Mouse (Mus musculus): ENCODE measurements at regions not wholly inside any gene's neighbourhood (a gene's known extent, or its start where the extent isn't known, plus 50 kb on each side); places are given as distances from the start of the nearest gene placed in this dataset.

DNA sequence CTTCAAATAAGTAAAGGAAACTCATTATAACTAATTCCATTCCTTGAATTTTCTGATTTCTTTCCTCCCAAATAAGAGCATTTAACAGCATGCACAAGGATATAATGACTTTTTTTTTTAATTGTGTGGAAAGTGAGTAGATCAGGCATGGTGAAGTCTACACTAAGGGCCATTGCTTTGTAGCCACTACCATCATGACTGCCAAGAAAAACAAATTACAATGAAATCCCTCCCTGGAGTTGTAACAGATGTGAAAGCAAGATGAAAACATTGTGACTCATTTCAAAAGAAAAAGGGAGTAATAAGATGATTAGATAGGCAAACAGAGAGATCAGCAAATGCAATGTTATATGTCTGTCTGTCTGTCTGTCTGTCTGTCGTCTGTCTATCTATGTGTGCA is 106.6 kb downstream of the Arl4a start:
- no peaks in the 10 kb centered on the region for H3K4me1 ChIP-seq (ENCODE audit: control insufficient read depth in 2 of 2, insufficient read depth in 2 of 2, low read length in 2 of 2, poor library complexity in 1 of 2)
- TF ChIP-seq ZC3H11A (IDR thresholded peaks at IDR 0.05; ENCODE audit: borderline replicate concordance, low read depth, low read length) (no peak), ZNF384 (IDR thresholded peaks at IDR 0.05; ENCODE audit: low read depth, low read length) (no peak), CHD2 (IDR thresholded peaks at IDR 0.05; ENCODE audit: low read depth, low read length) (no peak), MAFK (IDR thresholded peaks at IDR 0.05; ENCODE audit: insufficient read depth, low read depth, low read length) (no peak), HCFC1 (IDR thresholded peaks at IDR 0.05; ENCODE audit: borderline replicate concordance, insufficient read depth, low read length) (no peak)

DNA sequence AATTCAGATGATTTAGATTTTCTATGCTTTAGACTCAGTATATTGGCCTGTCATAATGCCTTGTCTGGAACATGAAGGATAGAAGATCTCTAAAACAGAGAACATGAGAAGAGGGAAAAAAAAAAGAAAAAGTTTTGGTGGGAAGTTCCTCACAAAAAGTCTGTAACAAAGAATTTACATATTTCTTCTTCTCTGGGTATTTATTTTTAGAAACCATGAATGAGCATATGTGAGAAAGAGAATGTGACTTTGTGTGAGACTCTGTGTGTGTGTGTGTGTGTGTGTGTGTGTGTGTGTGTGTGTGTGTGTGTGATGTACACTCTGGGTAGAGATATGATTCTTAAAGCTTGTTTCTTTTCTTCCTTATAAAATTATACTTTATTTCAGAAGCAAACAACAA is 109.9 kb downstream of the Arl4a start:
- in situ Hi-C loops (cut with MboI; ENCODE audit: low sequenced_read_pairs in 2 of 2, unreplicated experiment in 2 of 2) = no loop called here

More for the DNA sequence above, 106.6 kb downstream of the Arl4a start:
- H3K27ac ChIP-seq (ENCODE audit: insufficient read depth, low read depth, low read length, poor library complexity, severe bottlenecking) = no peak overlapping the region
- in situ Hi-C loops (cut with MboI; ENCODE audit: low sequenced_read_pairs in 2 of 2, unreplicated experiment in 2 of 2) = no loop called here
- H3K9me3 ChIP-seq (ENCODE audit: control insufficient read depth, insufficient read depth, low read depth, low read length) = no peaks in the 10 kb centered on the region
- no peaks in the 10 kb centered on the region for H3K36me3 ChIP-seq (ENCODE audit: control insufficient read depth, insufficient read depth, low read length, poor library complexity, severe bottlenecking)
- DNase-seq (ENCODE audit: low read depth, low spot score) = no peak
- H3K9ac ChIP-seq (ENCODE audit: insufficient read depth, low read depth, low read length, poor library complexity, severe bottlenecking) = no peak overlapping the region
- H3K4me3 ChIP-seq (ENCODE audit: insufficient read depth in 1 of 2, low read depth in 1 of 2, low read length in 2 of 2, poor library complexity in 1 of 2, severe bottlenecking in 1 of 2) = no peak overlapping the region

DNA sequence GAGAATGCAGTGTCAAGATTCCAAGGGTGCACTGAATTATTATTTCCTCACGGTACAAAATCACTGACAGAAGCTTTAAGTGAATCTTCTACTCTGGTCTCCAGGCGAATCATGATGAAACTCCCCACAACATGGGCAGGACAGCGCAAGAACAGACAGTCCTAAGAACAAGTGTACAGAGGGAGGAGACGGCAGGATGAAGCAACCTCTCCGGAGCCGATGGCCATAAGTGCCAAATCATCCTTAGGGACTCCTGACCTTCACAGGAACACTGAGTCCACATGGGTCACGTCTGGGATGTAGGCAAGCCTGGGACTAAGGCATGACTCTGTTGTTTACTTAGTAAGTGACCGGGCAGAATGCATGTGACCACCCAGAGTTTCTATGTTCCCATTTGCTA is 110.8 kb downstream of the Arl4a start:
- in situ Hi-C loops (cut with MboI; ENCODE audit: low sequenced_read_pairs in 2 of 2, unreplicated experiment in 2 of 2) = no loop called here

More for the DNA sequence above, 109.9 kb downstream of the Arl4a start:
- TF ChIP-seq ZNF384 (IDR thresholded peaks at IDR 0.05; ENCODE audit: low read depth, low read length) = no peak
- no peak for TF ChIP-seq MAFK (IDR thresholded peaks at IDR 0.05; ENCODE audit: insufficient read depth, low read depth, low read length)
- TF ChIP-seq ZC3H11A (IDR thresholded peaks at IDR 0.05; ENCODE audit: borderline replicate concordance, low read depth, low read length) = no peak
- TF ChIP-seq CHD2 (IDR thresholded peaks at IDR 0.05; ENCODE audit: low read depth, low read length) = no peak
- no peak overlapping the region for H3K4me3 ChIP-seq (ENCODE audit: insufficient read depth in 1 of 2, low read depth in 1 of 2, low read length in 2 of 2, poor library complexity in 1 of 2, severe bottlenecking in 1 of 2)
- no peaks in the 10 kb centered on the region for H3K4me1 ChIP-seq (ENCODE audit: control insufficient read depth in 2 of 2, insufficient read depth in 2 of 2, low read length in 2 of 2, poor library complexity in 1 of 2)
- H3K9ac ChIP-seq (ENCODE audit: insufficient read depth, low read depth, low read length, poor library complexity, severe bottlenecking) = no peak overlapping the region
- no peak overlapping the region for H3K27ac ChIP-seq (ENCODE audit: insufficient read depth, low read depth, low read length, poor library complexity, severe bottlenecking)
- DNase-seq (ENCODE audit: low read depth, low spot score) = no peak
- H3K36me3 ChIP-seq (ENCODE audit: control insufficient read depth, insufficient read depth, low read length, poor library complexity, severe bottlenecking) = no peaks in the 10 kb centered on the region
- no peaks in the 10 kb centered on the region for H3K9me3 ChIP-seq (ENCODE audit: control insufficient read depth, insufficient read depth, low read depth, low read length)

DNA sequence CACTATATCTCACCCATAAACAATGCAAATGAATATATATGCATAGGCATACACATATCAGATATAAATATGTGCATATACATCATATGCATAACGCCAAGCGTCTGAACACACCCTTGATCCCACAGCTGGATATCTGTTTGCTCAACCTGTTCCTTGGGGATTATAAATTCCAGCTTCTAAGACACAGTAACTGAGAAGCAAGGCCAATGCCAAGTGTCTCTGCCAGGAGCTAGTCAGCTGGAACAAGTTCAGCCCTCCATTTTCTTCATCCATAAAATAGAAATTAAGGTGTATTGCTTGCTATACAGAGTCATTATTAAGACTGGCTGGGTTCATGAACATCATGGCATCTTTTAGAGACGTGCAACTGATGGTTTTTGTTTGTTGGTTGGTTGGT is 116.3 kb downstream of the Arl4a start:
- H3K4me1 ChIP-seq (ENCODE audit: control insufficient read depth in 2 of 2, insufficient read depth in 2 of 2, low read length in 2 of 2, poor library complexity in 1 of 2) = peaks cover 0 to 3% of the 10 kb centered on the region in 2 experiments; a peak in 1 of 4 replicates
- no peak overlapping the region for H3K4me3 ChIP-seq (ENCODE audit: insufficient read depth in 1 of 2, low read depth in 1 of 2, low read length in 2 of 2, poor library complexity in 1 of 2, severe bottlenecking in 1 of 2)
- no peaks in the 10 kb centered on the region for H3K36me3 ChIP-seq (ENCODE audit: control insufficient read depth, insufficient read depth, low read length, poor library complexity, severe bottlenecking)
- in situ Hi-C loops (cut with MboI; ENCODE audit: low sequenced_read_pairs in 2 of 2, unreplicated experiment in 2 of 2) = no loop called here
- no peaks in the 10 kb centered on the region for H3K9me3 ChIP-seq (ENCODE audit: control insufficient read depth, insufficient read depth, low read depth, low read length)
- no peak for TF ChIP-seq CHD2 (IDR thresholded peaks at IDR 0.05; ENCODE audit: low read depth, low read length)
- no peak overlapping the region for H3K9ac ChIP-seq (ENCODE audit: insufficient read depth, low read depth, low read length, poor library complexity, severe bottlenecking)
- H3K27ac ChIP-seq (ENCODE audit: insufficient read depth, low read depth, low read length, poor library complexity, severe bottlenecking) = no peak overlapping the region
- no peak for DNase-seq (ENCODE audit: low read depth, low spot score)

More for the DNA sequence above, 110.8 kb downstream of the Arl4a start:
- H3K4me1 ChIP-seq (ENCODE audit: control insufficient read depth in 2 of 2, insufficient read depth in 2 of 2, low read length in 2 of 2, poor library complexity in 1 of 2) = 0 out of 4 replicates have a peak, but pooled peaks cover 0 to under 1% of the 10 kb centered on the region in 2 experiments
- no peak overlapping the region for H3K27ac ChIP-seq (ENCODE audit: insufficient read depth, low read depth, low read length, poor library complexity, severe bottlenecking)
- H3K4me3 ChIP-seq (ENCODE audit: insufficient read depth in 1 of 2, low read depth in 1 of 2, low read length in 2 of 2, poor library complexity in 1 of 2, severe bottlenecking in 1 of 2) = no peak overlapping the region
- no peaks in the 10 kb centered on the region for H3K36me3 ChIP-seq (ENCODE audit: control insufficient read depth, insufficient read depth, low read length, poor library complexity, severe bottlenecking)
- no peak for DNase-seq (ENCODE audit: low read depth, low spot score)
- no peak for TF ChIP-seq MAFK (IDR thresholded peaks at IDR 0.05; ENCODE audit: insufficient read depth, low read depth, low read length)
- no peak for TF ChIP-seq HCFC1 (IDR thresholded peaks at IDR 0.05; ENCODE audit: borderline replicate concordance, insufficient read depth, low read length)
- H3K9me3 ChIP-seq (ENCODE audit: control insufficient read depth, insufficient read depth, low read depth, low read length) = no peaks in the 10 kb centered on the region
- no peak overlapping the region for H3K9ac ChIP-seq (ENCODE audit: insufficient read depth, low read depth, low read length, poor library complexity, severe bottlenecking)

DNA sequence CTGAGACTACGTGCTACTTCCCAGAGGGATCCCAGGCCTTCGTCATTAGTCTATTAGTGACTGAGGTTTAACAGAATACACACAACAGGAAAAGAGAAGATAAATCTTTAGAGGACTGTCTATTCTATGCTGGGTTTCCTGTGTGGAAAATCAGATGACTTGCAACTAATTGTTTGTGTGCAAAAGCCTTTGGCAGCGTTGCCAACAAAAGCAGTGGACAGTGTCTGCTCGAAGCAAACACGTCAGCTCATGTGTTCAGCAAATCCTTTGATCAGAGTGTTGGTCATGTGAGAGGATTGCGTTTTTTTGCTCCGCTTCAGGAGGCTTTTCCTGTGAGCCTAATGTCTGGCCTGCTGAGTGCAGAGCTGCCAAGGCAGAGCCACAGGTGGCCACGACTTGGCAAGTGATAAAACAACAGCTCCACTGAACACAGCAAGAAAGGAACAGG is 117.3 kb downstream of the Arl4a start:
- H3K9me3 ChIP-seq (ENCODE audit: control insufficient read depth, insufficient read depth, low read depth, low read length) = no peaks in the 10 kb centered on the region
- TF ChIP-seq ZNF384 (IDR thresholded peaks at IDR 0.05; ENCODE audit: low read depth, low read length) (no peak), HCFC1 (IDR thresholded peaks at IDR 0.05; ENCODE audit: borderline replicate concordance, insufficient read depth, low read length) (no peak), MAFK (IDR thresholded peaks at IDR 0.05; ENCODE audit: insufficient read depth, low read depth, low read length) (no peak), ZC3H11A (IDR thresholded peaks at IDR 0.05; ENCODE audit: borderline replicate concordance, low read depth, low read length) (no peak), CHD2 (IDR thresholded peaks at IDR 0.05; ENCODE audit: low read depth, low read length) (no peak)
- no peak overlapping the region for H3K4me3 ChIP-seq (ENCODE audit: insufficient read depth in 1 of 2, low read depth in 1 of 2, low read length in 2 of 2, poor library complexity in 1 of 2, severe bottlenecking in 1 of 2)
- DNase-seq (ENCODE audit: low read depth, low spot score) = no peak
- peaks cover 0 to 3% of the 10 kb centered on the region in 2 experiments; a peak in 1 of 4 replicates for H3K4me1 ChIP-seq (ENCODE audit: control insufficient read depth in 2 of 2, insufficient read depth in 2 of 2, low read length in 2 of 2, poor library complexity in 1 of 2)
- H3K9ac ChIP-seq (ENCODE audit: insufficient read depth, low read depth, low read length, poor library complexity, severe bottlenecking) = no peak overlapping the region
- in situ Hi-C loops (cut with MboI; ENCODE audit: low sequenced_read_pairs in 2 of 2, unreplicated experiment in 2 of 2) = no loop called here
- no peaks in the 10 kb centered on the region for H3K36me3 ChIP-seq (ENCODE audit: control insufficient read depth, insufficient read depth, low read length, poor library complexity, severe bottlenecking)
- no peak overlapping the region for H3K27ac ChIP-seq (ENCODE audit: insufficient read depth, low read depth, low read length, poor library complexity, severe bottlenecking)
